Mouse (Mus musculus) C2C12 (cell line): ENCODE results near the gene AU022751. TPM values are rescaled to one million over a fixed set of nuclear protein-coding genes. Genes with fewer than 3 reads are reported as not detected.

Experiments used
- microRNA-seq: library from miRNA; unstranded; fragments of <30 nt; microRNA quantifications from one replicate; pipeline ENCODE4, GENCODE M21; 2019; ENCODE audit warnings: borderline microRNAs expressed
- polyA plus RNA-seq: library from polyadenylated mRNA; unstranded; fragments of >200 nt; fragmentation: generic; extraction: Trizol; gene quantifications from one replicate; pipeline ENCODE4 v1.2.1, GENCODE M21; 2012; ENCODE audit warnings: missing spikeins

AU022751 gene
- polyA plus RNA-seq, 1 experiment = not detected

Small RNAs within 50 kb of the gene (microRNA-seq; reads per million reads assigned to microRNA genes)
- not detected for gene Gm27360

Other genes with a start within 250 kb of the AU022751 start
- gene Nudt11, start 36.0 kb downstream of the AU022751 start, polyA plus RNA-seq = not detected
- gene Nudt10, start 89.6 kb upstream of the AU022751 start, polyA plus RNA-seq = 0.20 TPM
- not detected for gene Bmp15, start 237.3 kb upstream of the AU022751 start, polyA plus RNA-seq